Mouse (Mus musculus) heart, embryonic 16.5 days (tissue): ENCODE results near the gene Ppm1b. TPM values are rescaled to one million over a fixed set of nuclear protein-coding genes. Genes with fewer than 3 reads are reported as not detected.
"Not testable (repeated sequence)": the region's sequence is repeated elsewhere in the genome, so short reads cannot be mapped to it uniquely, and the experiment has no call there.

ENCODE experiments used
- ATAC-seq: fragments of 200-750 bp; cut with Nextera tagmentation; replicated peaks from 2 replicates; pipeline ENCODE4 v1.8.0; 2017; ENCODE audit warnings: moderate number of reproducible peaks; ENCODE audit not compliant: insufficient read depth, low FRiP score; ENCODE audit errors: extremely low read depth
- H3K27ac ChIP-seq: fragments of 300-500 bp; sonication (generic); 2 replicates; pipeline ENCODE4 v1.5.1; 2014; ENCODE audit warnings: mild to moderate bottlenecking, low read length, control low read depth, moderate library complexity
- H3K27me3 ChIP-seq: fragments of 300-500 bp; sonication (generic); 2 replicates; pipeline ENCODE4 v1.6.1; 2014; ENCODE audit warnings: low read length, mixed read lengths; ENCODE audit not compliant: control insufficient read depth, insufficient read depth
- H3K36me3 ChIP-seq: fragments of 300-500 bp; sonication (generic); 2 replicates; pipeline ENCODE4 v1.6.1; 2014; ENCODE audit not compliant: control insufficient read depth, insufficient read depth
- H3K4me1 ChIP-seq: fragments of 300-500 bp; sonication (generic); 2 replicates; pipeline ENCODE4 v1.6.1; 2014; ENCODE audit warnings: low read length, mixed read lengths; ENCODE audit not compliant: control insufficient read depth, insufficient read depth
- H3K4me2 ChIP-seq: fragments of 300-500 bp; sonication (generic); 2 replicates; pipeline ENCODE4 v1.6.1; 2014; ENCODE audit warnings: low read depth, mild to moderate bottlenecking, control low read depth, low read length
- H3K4me3 ChIP-seq: fragments of 300-500 bp; sonication (generic); 2 replicates; pipeline ENCODE4 v1.5.1; 2014; ENCODE audit warnings: mild to moderate bottlenecking, control low read depth, low read length
- H3K9ac ChIP-seq: fragments of 300-500 bp; sonication (generic); 2 replicates; pipeline ENCODE4 v1.6.1; 2014; ENCODE audit warnings: low read length, control low read depth
- H3K9me3 ChIP-seq: fragments of 300-500 bp; sonication (generic); replicated peaks from 2 replicates; pipeline ENCODE4 v1.6.1; 2016; ENCODE audit warnings: low read length; ENCODE audit not compliant: control insufficient read depth
- WGBS: fragments of 180-500 bp; shearing (Covaris S2); extraction: QIAGEN DNeasy Blood & Tissue Kit; methylation state at CpG from one replicate; pipeline ENCODE4 v1.1.7; 2014; 5-methylcytosine and 5-hydroxymethylcytosine counted together
- polyA plus RNA-seq: library from polyadenylated mRNA; unstranded; fragments of >200 nt; fragmentation: Nextera tagmentation; extraction: Ambion mirVana; gene quantifications from 2 replicates; pipeline ENCODE4 v1.2.1, GENCODE M21; 2015

Gene Ppm1b
- polyA plus RNA-seq: 70.3 and 71.6 TPM in 2 replicates

DNA sequence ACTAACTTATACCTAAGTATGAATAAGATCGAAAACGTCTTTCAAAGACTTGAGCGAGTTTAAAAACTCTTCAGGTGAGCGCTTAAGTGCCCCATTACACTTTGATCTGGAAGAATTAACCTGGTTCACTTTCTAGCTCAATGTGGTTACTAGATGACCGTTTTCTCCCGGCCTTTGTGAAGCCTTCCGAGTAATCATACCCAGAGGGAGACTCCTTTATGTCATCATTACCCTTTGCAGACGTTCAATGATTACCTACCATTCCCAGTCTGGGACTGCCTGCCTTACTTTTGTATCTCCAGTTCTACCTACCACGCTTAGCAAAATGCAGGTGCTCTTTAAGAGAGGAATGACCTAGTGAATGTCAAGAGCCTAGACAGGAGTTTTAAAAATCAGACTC, at the start of gene Ppm1b:
Ppm1b (plus strand) TSS at position 301 of the 400 bp plus-strand sequence.
- H3K9me3 ChIP-seq: no peaks in the 10 kb centered on the region
- 36% methylated on average over 9 of the region's 9 CpGs for WGBS

DNA sequence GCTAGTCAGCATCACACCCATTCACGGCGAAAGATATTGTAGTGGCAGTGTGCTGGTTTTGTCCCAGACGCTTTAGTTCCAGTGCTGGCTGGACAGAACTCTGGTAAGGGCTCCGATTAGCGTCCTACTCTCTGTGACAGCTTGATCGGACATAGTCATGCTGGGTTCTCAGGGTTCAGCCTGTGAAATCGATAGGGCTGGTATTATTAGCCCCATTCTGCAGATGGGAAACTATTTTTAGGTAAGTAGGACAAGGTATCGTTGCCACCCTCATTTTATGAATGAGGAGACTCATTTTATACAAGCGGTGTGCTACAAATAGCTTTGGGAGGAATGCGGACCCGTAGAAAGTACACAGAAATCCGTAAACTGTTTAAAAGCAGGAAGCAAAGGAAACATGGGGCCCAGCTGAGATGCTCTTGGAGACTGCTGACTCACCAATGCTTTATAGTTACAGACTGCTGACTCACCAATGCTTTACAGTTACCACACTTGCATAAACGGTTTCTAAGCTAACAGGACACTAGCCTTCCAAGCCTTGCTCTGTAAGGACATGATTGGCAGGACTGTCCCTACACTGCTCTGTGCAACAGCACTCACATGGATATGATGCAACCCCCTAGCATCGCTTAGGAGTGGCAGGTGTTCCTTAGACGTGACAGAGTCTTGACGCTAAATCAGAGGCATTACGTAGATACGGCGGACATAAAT, 34.7 kb upstream of the Ppm1b start:
- H3K27me3 ChIP-seq: no peaks in the 10 kb centered on the region
- H3K36me3 ChIP-seq: no peaks in the 10 kb centered on the region
- H3K4me2 ChIP-seq: no peak overlapping the region
- no peaks in the 10 kb centered on the region for H3K9me3 ChIP-seq
- H3K27ac ChIP-seq: no peak overlapping the region
- no peak overlapping the region for H3K9ac ChIP-seq
- no peak overlapping the region for H3K4me3 ChIP-seq
- ATAC-seq: no peak
- WGBS: 79% methylated on average over 19 of the region's 19 CpGs
- no peaks in the 10 kb centered on the region for H3K4me1 ChIP-seq

More for the DNA sequence above, at the start of gene Ppm1b:
- H3K27ac ChIP-seq: peak within 1 kb of the TSS; percentile 98
- H3K4me3 ChIP-seq: peak within 1 kb of the TSS; percentile 51
- H3K27me3 ChIP-seq: no peaks in the 10 kb centered on the region
- peak within 1 kb of the TSS; percentile 83 for H3K9ac ChIP-seq
- H3K4me2 ChIP-seq: peak within 1 kb of the TSS; percentile 93
- no peaks in the 10 kb centered on the region for H3K36me3 ChIP-seq
- peaks cover 25% of the 10 kb centered on the region for H3K4me1 ChIP-seq
- ATAC-seq: no peak

DNA sequence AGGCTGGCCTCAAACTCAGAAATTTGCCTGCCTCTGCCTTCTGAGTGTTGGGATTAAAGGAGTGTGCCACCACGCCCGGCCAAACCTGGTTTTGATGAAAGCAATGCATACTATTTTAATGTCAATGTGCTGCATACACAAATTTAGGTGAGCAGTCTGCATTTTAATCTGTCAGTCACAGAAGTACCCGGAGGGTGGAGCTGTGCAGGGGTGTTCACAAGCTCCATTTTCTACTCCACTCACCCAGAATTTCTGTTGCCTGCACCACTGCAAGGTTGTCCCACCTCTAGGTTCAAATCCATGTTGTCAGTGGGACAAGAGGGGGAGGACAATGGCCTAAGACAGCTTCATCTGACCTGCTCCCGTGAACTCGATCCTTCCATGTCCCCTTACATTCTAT, 31.8 kb upstream of the Ppm1b start:
- Histone ChIP-seq H3K4me1 (no peaks in the 10 kb centered on the region), H3K4me3 (no peak overlapping the region), H3K27me3 (no peaks in the 10 kb centered on the region), H3K27ac (no peak overlapping the region), H3K4me2 (no peak overlapping the region), H3K9me3 (no peaks in the 10 kb centered on the region), H3K36me3 (no peaks in the 10 kb centered on the region), H3K9ac (no peak overlapping the region)
- 89% methylated on average over 5 of the region's 5 CpGs for WGBS
- no peak for ATAC-seq

DNA sequence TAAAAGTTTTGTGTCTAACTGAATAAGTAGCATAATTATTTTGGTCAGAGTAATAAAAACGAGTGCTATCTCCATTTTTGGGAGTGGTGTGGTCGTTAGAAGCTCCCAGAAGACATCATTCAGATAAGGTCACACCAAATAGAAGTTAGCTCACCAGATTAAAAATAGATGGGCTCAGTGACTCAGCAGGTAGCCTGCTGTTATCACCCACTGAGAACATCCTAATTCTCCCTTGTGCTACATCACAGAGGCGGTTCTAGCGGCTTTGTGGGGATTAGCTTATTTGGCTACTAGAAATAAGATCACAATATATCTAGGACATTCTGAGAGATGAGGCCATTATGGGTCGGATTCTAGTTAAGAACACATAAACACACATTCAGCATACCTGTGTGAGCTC, 30.3 kb upstream of the Ppm1b start:
- Histone ChIP-seq H3K9ac (no peak overlapping the region), H3K4me1 (no peaks in the 10 kb centered on the region), H3K9me3 (0 out of 2 replicates have a peak, but pooled peaks cover under 1% of the 10 kb centered on the region), H3K4me2 (no peak overlapping the region), H3K4me3 (no peak overlapping the region), H3K36me3 (no peaks in the 10 kb centered on the region), H3K27me3 (no peaks in the 10 kb centered on the region), H3K27ac (no peak overlapping the region)
- WGBS: 36% methylated on average over 5 of the region's 5 CpGs
- no peak for ATAC-seq

DNA sequence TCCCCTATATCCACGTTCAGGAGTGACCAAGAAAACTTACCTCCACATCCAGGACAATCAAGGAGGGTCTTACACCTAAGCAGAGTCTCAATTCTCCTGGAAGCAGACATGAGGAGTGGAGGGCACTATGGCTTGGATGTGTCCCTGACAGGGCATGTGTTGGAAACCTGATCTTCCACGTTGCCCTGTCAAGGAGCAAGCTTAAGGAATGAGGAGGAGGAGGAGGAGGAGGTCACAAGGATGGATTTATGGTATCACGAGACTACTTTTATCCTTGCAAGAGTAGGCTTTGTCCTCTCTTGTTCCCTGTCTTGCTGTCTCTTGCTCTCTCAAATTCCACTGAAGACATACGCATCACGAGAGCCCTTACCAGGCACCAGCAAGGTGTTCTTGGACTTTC, 29.0 kb upstream of the Ppm1b start:
- Histone ChIP-seq H3K4me2 (no peak overlapping the region), H3K9me3 (peaks cover 7% of the 10 kb centered on the region), H3K36me3 (no peaks in the 10 kb centered on the region), H3K4me1 (no peaks in the 10 kb centered on the region), H3K27me3 (no peaks in the 10 kb centered on the region), H3K4me3 (no peak overlapping the region), H3K27ac (no peak overlapping the region), H3K9ac (no peak overlapping the region)
- 72% methylated on average over 5 of the region's 5 CpGs for WGBS
- ATAC-seq: no peak

DNA sequence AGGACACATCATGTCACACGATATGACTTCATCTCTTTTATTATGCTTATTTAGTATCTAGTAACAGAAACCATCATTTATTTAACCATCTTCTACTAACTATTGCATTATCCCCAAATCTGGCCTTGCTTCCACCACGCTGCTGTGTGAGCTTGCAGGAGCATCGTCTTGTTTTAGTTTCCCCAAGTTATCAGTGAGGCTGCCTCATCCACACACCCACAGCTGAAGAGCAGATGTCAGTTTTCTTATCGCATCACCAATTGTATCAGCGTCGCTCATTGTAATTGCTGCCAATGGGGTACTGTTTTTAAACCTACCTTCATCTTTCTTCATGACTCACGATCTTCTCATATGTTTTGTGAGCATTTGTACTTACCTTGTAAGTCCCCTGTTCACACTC, 23.6 kb upstream of the Ppm1b start:
- peaks cover 5% of the 10 kb centered on the region; the same call in 1 of the 2 replicates for H3K4me1 ChIP-seq
- no peak for ATAC-seq
- peaks cover 7% of the 10 kb centered on the region for H3K9me3 ChIP-seq
- no peak overlapping the region for H3K4me3 ChIP-seq
- WGBS: 72% methylated on average over 7 of the region's 7 CpGs
- H3K4me2 ChIP-seq: no peak overlapping the region
- H3K27ac ChIP-seq: no peak overlapping the region
- no peaks in the 10 kb centered on the region for H3K27me3 ChIP-seq
- H3K9ac ChIP-seq: no peak overlapping the region
- no peaks in the 10 kb centered on the region for H3K36me3 ChIP-seq

DNA sequence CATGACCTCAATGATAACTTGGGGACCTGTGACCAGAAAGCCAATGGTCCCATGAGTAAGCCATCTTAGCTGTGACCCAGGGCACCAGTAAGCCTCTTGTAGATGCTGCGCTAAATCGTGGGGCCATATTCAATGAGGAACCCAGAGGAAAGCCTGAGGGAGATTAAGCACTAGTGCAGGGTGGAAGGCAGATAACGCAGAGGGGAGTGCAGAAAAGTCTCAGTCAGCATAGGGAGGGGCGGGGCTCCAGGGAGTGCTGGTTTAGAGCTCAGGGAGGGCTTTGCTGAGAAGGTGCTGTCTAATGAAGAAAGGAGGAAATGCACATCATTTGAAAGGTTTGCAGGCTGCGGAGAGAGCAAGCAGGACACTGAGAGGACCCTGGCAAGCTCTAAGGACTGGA, 22.6 kb upstream of the Ppm1b start:
- Histone ChIP-seq H3K36me3 (no peaks in the 10 kb centered on the region), H3K27me3 (no peaks in the 10 kb centered on the region), H3K27ac (no peak overlapping the region), H3K4me2 (no peak overlapping the region), H3K9me3 (peaks cover 9% of the 10 kb centered on the region), H3K9ac (no peak overlapping the region), H3K4me3 (no peak overlapping the region), H3K4me1 (peaks cover 5% of the 10 kb centered on the region; the same call in 1 of the 2 replicates)
- ATAC-seq: no peak
- WGBS: 42% methylated on average over 5 of the region's 5 CpGs

DNA sequence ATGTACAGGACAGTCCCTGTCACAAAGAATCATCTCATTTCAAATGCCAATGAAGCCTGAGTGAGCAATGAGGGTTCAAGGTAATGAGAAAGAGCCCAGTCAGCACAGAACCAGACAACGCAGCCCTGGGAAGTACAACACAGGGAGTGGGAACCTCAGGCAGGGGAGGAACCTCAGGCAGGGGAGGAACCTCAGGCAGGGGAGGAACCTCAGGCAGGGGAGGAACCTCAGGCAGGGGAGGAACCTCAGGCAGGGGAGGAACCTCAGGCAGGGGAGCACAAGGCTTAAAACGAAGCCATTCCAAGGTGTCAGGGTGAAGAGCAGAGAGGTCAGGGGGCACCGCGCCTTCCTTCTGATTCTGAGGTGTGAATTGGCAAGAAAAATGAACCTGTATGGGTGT, 20.9 kb upstream of the Ppm1b start:
- not testable (repeated sequence) for H3K27me3 ChIP-seq, H3K27ac ChIP-seq, H3K4me3 ChIP-seq, ATAC-seq, H3K4me2 ChIP-seq, H3K4me1 ChIP-seq, H3K36me3 ChIP-seq, H3K9ac ChIP-seq, H3K9me3 ChIP-seq
- 60% methylated on average over 4 of the region's 4 CpGs for WGBS

DNA sequence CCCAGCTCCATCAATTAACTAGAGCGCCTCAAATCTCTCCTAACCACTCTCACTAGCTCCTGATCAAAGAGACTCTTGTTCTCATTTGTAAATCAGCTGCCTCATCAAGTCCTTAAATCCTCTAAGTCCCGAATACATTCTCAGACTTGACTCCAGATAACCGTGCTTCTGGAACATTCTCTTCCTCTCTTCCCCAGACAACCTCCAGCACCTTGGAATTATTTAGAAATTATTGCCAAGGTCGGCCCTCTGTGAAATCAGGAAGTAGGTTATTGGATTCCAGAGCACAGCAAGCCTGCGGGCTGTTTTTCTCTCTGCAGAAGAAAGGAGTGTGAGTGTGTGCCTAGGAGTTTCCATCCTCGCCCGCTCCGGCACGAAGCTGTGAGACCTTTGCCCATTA, 20.2 kb upstream of the Ppm1b start:
- WGBS: 58% methylated on average over 9 of the region's 9 CpGs
- ATAC-seq: no peak

More for the DNA sequence above, 20.2 kb upstream of the Ppm1b start:
- Histone ChIP-seq H3K4me3 (no peak overlapping the region), H3K27me3 (no peaks in the 10 kb centered on the region), H3K36me3 (no peaks in the 10 kb centered on the region), H3K9ac (no peak overlapping the region), H3K4me2 (no peak overlapping the region), H3K4me1 (peaks cover 5% of the 10 kb centered on the region; the same call in 1 of the 2 replicates), H3K27ac (no peak overlapping the region), H3K9me3 (peaks cover 8% of the 10 kb centered on the region)
